Mouse (Mus musculus) left cerebral cortex, postnatal 25 days (tissue): ENCODE data around the gene Rita1. TPM values are rescaled to one million over a fixed set of nuclear protein-coding genes. Genes with fewer than 3 reads are reported as not detected.
A peak's percentile ranks its signal among the peaks of the same experiment; 100 is the strongest.

Experiments
- DNase-seq, 2 experiments: peaks; one replicate each; pipeline ENCODE4 v3.0.0; 2022; ENCODE audit warnings: low spot score in 2 of 2, mixed read lengths in 1 of 2
- intact Hi-C: fragments of 180-260 bp; cut with DNase I; formaldehyde crosslinking; loops from one replicate; pipeline ENCODE4 v1.15.1; 2025
- total RNA-seq, 2 experiments: library from RNA; stranded (reverse); gene quantifications; 2 replicates each; pipeline ENCODE4 v1.2.3; 2021

Gene Rita1
- total RNA-seq, 2 experiments from 2014 or later, result 31.4 to 32.6 TPM

DNA sequence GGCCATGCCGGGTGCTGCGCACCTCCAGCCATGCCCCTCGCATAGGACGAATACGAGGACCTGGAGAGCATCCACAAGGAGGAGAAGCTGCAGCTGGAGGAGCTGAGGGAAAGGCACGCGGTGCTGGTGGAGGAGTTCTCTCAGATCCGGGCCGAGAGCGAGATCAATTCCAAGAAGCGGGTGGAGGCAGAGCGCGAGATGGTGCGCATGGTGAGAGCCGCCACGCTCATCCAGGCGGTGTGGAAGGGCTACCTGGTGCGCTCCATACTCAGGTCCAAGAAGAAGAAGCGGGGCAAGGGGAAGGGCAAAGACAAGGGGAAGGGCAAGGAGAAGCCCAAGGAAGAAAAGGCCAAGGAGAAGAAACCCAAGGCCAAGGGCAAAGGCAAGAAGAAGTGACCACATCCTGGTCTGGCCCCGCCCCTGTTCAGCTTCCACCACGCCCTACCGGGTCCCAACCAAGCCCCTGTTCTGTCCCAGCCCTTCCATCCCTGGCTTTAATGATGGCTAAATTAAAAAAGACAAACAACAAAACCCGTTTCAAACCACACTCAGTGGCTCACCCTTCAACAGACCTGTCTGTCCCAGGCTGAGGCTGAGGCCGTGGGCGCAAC is 5.7 kb downstream of the Rita1 start:
- DNase-seq, result no peak
- intact Hi-C loops, result loop anchor here (5.0 to 10.0 kb wide), 2 partner anchors 49 to 452 kb away; no protein-coding TSS in a partner anchor

DNA sequence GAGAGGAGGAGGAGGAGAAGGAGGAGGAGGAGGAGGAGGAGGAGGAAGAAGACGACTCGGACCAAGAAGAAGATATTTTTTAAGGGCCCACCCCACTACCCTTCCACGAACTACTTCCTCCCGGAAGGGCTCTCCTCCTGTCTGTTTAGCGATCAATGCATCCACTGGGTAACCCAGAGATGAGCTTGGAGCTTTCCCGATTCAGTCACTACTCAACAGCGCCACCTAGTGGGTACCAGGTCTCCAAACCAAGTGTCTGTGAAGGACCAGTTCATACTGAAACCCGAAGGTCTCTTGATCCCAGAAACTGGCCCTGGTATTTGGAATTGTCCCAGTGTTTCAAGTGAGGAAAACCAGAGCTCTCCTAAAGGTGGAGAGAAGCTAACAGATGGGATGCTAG is 6.7 kb downstream of the Rita1 start:
- DNase-seq, result peak; percentile 89 to 94
- intact Hi-C loops, result loop anchor here (1.0 to 10.0 kb wide), 3 partner anchors 48 to 451 kb away; no protein-coding TSS in a partner anchor

DNA sequence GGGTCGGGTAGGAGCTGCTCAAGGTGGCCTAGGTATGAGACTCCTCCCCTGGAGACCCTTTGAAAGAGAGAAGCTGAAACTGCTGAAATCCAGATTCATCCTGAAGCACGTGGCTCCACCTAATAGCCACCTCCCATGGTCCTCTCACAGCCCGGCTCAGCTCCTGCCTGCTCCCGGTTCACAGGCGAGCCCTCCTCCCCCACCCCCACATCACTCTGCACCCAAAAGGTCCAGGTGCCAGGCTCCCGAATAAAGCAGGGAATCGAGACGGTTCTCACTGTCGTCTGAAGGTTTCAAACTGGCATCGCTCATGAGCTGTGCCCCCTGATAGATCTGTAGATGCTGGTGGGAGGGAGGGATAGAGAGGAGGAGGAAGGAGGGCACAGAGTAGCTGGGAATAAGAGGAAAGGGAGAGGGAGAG is 7.1 kb downstream of the Rita1 start:
- no peak for DNase-seq
- intact Hi-C loops, result loop anchor here (1.0 to 10.0 kb wide), 3 partner anchors 48 to 450 kb away; no protein-coding TSS in a partner anchor

DNA sequence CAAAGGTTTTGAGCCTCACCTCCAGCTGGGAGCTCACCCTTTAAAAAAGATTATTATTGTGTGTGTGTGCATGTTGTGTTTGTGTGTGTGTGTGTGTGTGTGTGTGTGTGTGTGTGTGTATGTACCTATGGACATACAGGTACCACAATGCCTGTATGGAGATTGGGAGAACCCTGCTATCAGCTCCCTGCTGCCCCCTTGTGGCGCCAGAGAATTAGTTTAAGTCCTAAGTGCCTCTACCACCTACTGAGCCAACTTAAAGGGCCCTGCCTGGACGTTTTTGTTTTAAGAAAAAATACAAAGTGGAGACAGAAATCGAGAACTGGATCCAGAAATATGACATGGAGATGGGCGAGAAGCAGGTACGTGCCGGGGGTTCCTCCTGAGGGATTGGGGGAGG is 7.5 kb downstream of the Rita1 start:
- peak; percentile 85 to 86 for DNase-seq
- intact Hi-C loops, result loop anchor here (1.0 to 10.0 kb wide), 3 partner anchors 48 to 450 kb away; no protein-coding TSS in a partner anchor

DNA sequence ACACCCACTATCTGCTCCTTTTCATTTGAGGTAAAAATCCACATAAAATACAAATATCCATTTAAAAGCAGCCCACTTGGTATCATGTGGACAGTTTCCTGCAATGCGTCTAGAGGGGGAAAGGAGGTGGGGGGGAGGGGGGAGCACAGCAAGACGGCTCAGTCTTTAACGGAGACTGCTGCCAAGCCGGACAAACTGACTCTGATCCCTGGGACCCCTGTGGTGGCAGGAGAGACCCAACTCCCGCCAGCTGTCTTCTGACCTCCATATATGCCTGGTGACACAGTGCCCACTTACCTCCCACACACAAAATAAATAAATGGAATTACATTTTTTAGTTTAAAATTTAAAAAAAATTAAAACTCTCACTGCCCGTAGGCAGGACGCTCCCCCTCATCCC is 8.9 kb downstream of the Rita1 start:
- no peak for DNase-seq
- intact Hi-C loops, result loop anchor here (10.0 kb wide), 1 partner anchor 449 kb away; no protein-coding TSS in a partner anchor

DNA sequence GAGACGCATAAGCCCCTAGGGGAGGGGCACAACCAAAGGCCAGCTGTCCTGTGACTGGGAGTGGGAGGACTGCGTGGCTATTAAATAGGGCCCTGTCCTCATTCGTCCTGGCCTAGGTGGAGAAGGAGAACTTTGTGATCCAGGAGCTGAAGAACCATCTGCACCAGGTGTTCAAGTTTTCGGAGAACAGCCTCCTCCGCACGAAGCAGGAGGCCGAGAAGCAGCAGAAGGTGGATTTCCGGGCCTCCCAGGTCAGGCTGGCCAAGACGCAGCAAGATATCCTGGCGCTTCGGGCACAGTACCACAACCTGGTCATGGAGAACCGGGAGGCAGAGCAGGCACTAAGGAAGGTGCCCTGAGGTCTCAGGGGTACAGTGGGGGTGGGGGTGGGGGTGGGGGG is 10.2 kb downstream of the Rita1 start:
- intact Hi-C loops, result loop anchor here (10.0 kb wide), 1 partner anchor 447 kb away; no protein-coding TSS in a partner anchor
- no peak for DNase-seq

DNA sequence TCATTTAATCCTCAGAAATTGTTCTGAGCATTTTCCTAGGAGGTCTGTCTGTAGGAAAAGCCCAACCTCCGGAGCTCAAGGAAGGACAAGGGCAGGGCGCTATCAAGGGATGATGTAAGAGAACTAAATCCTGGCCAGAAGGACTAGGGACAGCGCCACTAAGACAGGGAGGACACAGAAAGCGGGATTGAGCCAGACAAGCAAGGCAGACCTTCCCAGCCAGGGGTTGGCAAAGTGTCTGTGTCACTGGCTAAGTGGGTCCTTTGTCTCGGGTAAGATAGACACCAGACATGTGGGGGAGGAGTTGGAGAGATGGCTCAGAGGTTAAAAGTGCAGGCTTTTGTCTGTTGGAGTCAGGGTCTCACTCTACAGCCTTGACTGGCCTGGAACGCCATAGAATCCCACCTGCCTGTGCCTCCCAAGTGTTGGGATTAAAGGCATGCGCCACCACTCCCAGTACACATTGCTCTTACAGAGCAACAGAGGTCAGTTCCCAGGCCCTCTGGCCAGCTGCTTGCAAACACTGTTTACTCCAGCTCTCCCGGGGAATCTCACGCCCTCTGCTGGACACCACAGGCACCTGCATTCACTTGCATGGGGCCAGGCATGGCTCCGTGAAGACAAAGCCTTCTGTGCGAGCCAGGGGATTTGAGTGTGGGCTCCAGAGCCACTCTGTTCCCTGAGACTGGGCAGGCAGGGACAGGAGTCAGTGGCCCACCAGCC is 11.3 kb downstream of the Rita1 start:
- DNase-seq, result no peak
- intact Hi-C loops, result loop anchor here (10.0 kb wide), 1 partner anchor 446 kb away; no protein-coding TSS in a partner anchor

DNA sequence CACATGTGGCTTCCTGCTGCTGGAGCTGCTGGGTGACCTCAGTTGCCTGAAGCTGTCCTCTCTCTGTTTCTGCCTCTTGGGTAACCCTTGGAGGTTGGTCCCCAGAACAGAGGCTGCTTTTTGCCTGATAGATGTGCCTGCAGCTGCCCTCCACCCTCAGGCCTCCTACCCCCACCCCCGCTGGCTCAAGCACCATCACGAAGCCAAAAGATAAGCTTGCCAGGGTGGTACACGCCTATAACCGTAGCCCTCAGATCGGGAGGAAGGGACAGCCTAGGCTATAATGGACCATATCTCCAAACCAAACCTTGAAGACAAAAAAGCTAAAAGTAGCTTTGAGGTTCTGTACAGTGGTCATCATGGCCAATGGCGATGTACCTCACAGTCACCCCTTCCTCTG is 12.8 kb downstream of the Rita1 start:
- no peak for DNase-seq
- intact Hi-C loops, result loop anchor here (10.0 kb wide), 1 partner anchor 445 kb away; no protein-coding TSS in a partner anchor

DNA sequence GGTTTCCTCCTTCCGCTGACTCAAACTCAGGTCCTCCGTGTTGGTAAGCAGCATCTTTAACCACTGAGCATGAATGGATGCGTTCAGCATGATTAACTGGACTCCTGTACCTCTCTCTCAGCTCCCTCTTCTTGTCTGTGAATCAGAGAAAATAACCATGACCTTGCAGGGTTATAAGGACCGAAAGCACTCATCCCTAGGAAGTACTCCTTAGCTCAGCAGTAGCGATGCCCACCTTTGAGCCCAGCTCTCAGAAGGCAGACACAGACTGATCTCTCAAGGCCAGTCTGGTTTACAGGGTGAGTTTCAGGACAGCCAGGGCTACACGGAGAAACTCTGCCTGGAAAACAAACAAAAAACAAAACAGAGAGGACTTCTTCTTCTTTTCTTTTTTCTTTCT is 17.9 kb downstream of the Rita1 start:
- intact Hi-C loops, result no loop called here
- no peak for DNase-seq

DNA sequence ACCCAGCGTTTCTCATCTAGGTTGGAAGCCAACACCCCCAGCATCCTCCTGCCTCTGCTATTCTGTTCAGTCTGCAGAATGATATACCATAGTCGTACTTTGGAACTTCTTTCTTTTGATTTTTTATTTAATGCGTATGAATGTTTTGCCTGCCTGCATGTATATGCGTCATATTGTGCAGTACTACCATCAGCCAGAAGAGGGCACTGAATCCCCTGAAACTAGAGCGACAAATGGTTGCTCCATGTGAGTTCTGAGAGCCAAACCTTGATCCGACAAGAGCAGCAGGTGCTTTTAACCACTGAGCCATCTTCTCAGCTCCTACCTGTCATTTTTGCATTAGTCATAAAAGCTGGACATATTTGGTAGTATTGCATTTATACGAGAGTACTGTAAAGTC is 20.2 kb downstream of the Rita1 start:
- intact Hi-C loops, result no loop called here
- no peak for DNase-seq

DNA sequence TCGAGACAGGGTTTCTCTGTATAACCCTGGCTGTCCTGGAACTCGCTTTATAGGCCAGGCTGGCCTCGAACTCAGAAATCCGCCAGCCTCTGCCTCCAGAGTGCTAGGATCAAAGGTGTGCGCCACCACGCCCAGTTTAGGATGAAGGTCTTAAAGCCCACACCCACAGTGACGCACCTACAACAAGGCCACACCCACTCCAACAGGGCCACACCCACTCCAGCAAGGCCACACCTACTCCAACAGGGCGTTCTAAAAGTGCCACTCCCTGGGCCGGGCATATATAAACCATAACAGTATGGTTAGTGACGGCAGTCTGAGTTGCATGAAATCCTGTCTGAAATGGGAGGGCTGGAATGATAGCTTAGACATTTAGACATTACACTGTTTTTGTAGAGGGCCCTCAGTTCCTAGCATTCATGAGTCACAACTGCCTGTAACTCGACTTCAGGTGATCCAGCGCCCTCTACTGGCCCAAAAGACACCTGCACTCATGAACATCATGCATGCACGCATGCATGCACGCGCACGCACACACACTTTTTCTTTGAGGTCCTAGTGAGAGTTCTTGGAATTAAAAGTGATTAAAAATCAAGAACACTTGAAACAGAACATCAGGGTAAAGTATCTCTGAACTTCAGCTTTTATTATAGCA is 21.9 kb downstream of the Rita1 start:
- intact Hi-C loops, result no loop called here
- no peak for DNase-seq

DNA sequence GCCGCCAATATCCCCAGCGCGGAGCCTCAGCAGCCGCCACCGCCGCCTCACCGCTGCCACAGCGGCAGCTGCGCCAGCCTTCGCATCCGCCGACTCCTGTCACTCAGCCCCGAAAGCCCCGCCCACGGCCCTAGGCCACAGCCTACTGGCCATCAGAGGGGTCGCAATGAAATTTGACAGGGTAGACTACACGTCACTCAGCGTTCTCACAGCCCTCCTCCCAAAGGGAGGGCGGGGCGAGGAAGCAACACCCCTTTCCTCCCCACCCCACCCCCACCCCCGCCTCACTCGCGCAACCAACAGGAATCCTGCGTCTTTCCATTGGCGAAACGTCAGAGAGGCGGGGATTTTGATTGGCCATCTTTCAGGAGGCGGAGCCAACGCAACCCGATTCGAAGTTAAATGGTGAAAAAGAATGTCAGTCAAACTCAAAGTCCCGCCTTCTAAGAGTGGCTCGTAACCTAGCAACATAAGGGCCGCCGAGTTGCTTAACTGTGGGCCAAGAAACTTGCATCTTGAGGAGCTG is 23.8 kb downstream of the Rita1 start, which contains the start of the genes Tpcn1 and Iqcd:
Gene Tpcn1, minus strand, starts transcription at position 105 of the 526 bp plus-strand sequence.
Gene Iqcd, plus strand, starts transcription at position 448 of the 526 bp plus-strand sequence.
- DNase-seq, result peak; percentile 99 to 100
- intact Hi-C loops, result loop anchor here (1.0 to 5.0 kb wide), 2 partner anchors 28 to 86 kb away; partner anchors contain the start of gene Plbd2

DNA sequence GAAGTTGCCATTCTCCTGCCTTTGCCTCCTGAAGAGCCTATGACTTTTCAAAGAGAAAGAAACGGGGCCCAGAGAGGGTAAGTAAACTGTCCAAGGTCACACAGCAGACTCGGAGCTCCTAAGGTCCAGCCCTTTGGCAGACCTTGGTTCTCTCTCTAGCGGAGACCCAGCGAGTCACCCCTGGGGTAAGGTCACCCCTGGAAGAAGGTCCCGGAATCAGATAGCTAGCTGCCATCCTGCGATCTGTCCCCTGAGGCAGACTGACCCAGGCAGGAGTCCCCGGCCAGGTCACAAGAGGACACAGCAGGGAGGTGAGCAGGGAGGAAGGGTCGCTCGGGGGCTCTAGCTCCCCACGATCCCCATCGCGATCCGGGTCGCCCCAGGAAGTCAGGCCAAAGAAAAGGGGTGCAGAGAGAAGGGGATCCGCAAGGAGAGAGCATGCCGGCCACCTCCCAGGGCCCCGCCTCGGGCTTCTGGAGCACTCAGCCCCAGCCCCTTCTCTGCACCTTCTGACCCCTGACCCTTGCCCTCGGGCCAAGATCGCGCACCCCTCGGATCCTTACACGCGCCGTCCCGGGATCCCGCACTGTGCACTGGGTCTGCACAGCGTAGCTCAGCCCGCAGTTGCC is 24.3 kb downstream of the Rita1 start:
- DNase-seq, result no peak
- intact Hi-C loops, result loop anchor here (1.0 to 5.0 kb wide), 2 partner anchors 28 to 86 kb away; partner anchors contain the start of gene Plbd2

DNA sequence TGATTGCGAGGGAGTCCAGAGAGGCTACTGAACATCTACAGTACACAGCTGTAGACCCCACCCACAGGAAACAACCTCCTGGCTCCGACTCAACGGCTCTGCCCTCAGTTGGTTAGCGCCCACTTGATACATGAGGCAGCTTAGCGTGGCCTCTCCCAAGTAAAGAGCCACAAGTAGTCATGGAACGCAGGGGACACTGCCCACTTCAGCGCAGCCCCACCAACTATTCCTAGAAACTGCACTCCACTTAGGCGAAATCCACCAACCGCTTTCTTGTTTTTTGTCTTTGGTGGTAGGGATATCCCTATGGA is 24.8 kb downstream of the Rita1 start:
- intact Hi-C loops, result loop anchor here (5.0 kb wide), 1 partner anchor 85 kb away; the partner anchor contains the start of gene Plbd2
- DNase-seq, result no peak

DNA sequence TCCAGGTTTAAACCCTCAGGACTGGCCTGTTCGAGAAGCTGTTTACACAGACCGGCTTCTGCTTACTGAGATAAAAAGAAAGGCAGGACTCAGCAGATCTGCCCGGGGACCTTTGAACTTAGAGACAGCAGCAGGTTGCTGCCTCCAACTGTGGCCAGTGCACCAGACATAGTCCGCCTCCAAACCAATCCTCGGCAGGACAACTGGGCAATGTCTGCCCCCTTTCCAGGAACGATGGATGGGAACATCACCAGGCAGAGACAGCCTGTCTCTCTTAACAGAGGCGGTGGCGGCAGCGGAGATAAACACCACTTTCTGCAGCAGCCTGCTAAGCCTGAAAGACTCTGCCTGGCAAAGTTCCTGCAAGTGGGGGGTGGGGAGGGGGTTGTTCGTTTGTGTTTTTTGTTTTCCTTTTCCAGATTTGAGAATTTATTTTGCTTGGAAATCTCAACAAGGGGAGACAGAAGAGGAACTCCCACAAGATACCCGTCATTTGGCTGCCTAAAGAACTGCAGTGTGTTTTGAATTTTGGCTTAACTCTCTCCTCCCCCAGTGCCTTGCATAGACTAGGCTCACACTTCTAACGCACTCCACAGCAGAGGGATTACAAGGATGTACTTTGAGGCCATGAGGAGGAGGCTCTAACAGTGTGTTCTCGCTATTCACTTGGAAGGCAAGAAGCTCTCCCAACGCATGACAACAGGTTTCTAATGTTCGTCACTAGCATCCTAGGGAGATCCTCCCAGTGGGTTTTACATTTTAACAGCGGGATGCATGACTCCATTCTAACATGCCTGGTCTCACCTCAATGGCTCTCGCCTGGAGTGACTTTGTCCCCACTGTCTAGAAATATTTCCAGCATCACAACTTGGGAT is 25.4 kb downstream of the Rita1 start:
- peak; percentile 50 to 88 for DNase-seq
- intact Hi-C loops, result loop anchor here (5.0 kb wide), 1 partner anchor 85 kb away; the partner anchor contains the start of gene Plbd2

DNA sequence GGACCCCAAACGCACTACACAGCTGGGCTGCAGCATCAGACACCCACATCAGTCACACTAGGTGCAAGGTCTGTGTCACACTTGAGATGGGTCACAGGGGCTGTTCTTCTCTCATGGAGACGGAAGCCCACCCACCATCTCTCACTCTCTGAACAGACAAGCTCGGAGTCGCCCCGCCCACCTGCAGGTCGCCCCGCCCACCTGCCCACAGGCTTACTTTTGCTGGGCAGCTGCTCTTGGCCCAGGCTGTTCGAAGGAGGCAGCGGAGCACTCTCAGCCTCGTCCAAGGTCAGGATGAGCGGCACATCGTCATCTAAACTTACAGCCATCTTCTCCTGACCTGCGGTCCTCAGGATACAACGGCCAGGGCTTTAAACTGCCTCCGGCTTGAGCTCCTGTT is 27.4 kb downstream of the Rita1 start:
- intact Hi-C loops, result loop anchor here (5.0 kb wide), 1 partner anchor 83 kb away; the partner anchor contains the start of gene Plbd2
- no peak for DNase-seq

DNA sequence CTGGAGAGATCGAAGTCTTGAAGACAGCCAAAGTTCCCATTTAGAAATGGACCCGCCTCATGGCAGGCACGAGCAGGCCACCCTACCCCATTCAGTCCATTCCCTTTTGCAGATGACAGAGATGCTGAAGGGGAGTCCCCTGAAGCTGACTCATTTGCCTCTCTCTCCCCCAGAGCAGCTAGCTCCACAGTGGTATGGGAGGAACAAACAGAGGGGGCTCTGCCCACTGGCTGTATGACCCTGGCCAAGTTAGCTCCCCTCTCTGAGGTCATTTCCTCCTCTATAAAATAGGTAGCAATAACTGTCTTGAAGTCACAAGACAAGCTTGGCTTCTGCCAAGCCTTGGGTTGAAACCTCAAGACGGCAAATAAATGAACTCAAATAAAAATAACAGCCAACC is 28.9 kb downstream of the Rita1 start:
- no peak for DNase-seq
- intact Hi-C loops, result no loop called here

DNA sequence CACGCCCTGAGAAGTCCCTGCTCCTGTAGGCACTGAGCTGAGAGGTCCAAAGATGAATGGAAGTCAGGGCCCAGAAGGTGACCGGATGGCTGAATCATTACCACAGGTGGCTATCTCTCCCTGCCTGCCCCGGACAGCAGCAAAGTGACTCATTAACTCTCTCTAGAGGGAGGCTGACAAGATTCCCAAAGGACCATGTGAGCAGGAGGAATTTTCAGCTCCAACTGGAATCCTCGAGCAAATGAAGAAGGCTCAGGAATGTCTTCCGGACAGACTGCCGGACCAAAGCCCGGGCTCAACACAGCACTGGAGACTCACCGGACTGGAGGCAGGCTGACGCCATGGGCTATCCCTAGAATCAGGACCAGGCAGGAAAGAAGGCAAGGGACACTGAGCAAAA is 30.4 kb downstream of the Rita1 start:
- intact Hi-C loops, result no loop called here
- no peak for DNase-seq
